Mouse (Mus musculus) layer of hippocampus, adult 2 months (tissue): ENCODE measurements around the gene Vmn1r89. TPM values are rescaled to one million over a fixed set of nuclear protein-coding genes. Genes with fewer than 3 reads are reported as not detected.

Source experiments
- DNase-seq, 2 experiments: peaks; one replicate each; pipeline ENCODE4 v3.0.0; 2022; ENCODE audit warnings: low spot score in 2 of 2
- H3K27ac ChIP-seq: fragments of 200-600 bp; 2 replicates; pipeline ENCODE4 v1.8.1; 2022
- H3K4me3 ChIP-seq: fragments of 200-600 bp; 2 replicates; pipeline ENCODE4 v1.8.1; 2022; ENCODE audit warnings: mild to moderate bottlenecking
- CTCF ChIP-seq: fragments of 200-600 bp; conservative IDR thresholded peaks from 2 replicates; pipeline ENCODE4 v1.8.1; 2022; ENCODE audit warnings: antibody characterized with exemption, mild to moderate bottlenecking, moderate library complexity
- long read RNA-seq, 2 experiments: library from polyadenylated mRNA; stranded (forward); transcript quantifications; one replicate each; pipeline ENCODE4 v2.0.0; 2021; ENCODE audit warnings: borderline mapping rate in 2 of 2
- total RNA-seq, 2 experiments: library from RNA; stranded (reverse); gene quantifications; 2 replicates each; pipeline ENCODE4 v1.2.3; 2021

Vmn1r89 gene
- not detected for total RNA-seq
- long read RNA-seq, experiment 1, result 0 reads
- long read RNA-seq, experiment 2, result 0 reads

DNA sequence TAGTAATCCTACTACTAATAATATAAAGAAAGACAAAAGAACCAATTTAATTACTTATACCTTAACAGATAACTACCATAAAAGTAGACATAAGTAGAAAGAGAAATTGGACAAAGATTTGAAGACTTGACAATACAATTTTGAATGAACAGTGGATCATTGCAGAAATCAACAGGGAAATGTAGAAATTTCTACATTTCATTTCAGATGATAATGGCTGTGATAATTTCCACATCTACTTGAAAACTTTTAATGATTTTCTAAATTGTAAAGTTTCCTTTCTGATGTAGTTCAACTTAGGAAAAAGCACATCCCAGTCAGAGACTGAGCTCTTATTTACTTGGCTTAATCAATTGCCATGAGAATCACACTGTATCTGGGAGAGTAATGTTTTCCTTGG, at the start of gene Vmn1r89:
Gene Vmn1r89 (plus strand): TSS at position 301 of the 400 bp plus-strand sequence.
- H3K27ac ChIP-seq, result no peak within 1 kb of the TSS
- H3K4me3 ChIP-seq, result no peak within 1 kb of the TSS
- no peak for DNase-seq
- TF ChIP-seq CTCF, result no peak

DNA sequence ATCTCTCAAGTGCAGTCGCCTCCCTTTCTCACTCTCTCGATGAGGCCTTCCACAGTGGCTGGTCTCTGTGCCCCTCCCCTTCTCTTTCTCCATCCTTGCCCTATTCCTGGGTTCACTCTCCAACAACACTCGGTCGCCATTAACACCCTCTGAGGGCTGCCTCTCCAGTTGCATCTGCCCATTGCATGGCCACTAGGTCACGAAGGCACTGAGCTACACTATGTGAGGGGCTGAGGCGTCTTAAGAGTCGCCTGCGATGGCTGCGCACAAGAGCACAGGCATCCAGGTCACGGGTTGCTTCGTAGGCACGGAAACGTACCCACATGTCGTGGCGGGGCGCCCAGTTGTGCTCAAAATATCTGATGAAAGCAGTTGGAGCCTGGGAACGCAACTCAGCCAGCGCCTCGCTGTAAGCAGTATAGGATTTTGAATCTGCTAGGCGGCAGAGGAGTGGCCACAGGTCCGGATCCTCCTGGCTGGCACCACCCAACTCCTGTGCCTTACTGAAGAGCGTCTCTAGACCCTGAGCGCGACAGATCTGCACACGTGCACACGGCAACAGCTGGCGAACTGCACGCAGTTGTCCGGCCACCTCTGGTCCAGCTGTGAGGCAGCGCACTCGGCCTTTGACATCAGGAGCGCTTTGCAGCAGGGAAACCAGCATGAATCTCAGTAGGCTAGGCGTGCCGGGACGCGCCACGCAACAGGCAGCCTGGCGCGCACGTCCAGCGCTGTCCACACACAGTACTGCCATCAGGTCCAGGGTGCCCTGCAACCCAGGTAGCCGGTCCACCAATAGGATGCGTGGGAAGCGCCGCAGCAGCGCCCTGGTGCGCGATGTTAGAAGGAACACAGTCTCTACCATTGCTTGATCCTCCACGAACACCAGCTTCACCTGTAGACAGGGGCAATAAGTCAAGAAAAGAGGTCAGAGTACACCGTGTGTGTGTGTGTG, 48.2 kb downstream of the Vmn1r89 start:
- no peak overlapping the region for H3K4me3 ChIP-seq
- DNase-seq, result no peak
- no peak overlapping the region for H3K27ac ChIP-seq
- no peak for TF ChIP-seq CTCF

GRCm38 (mm10) chr7:13263851-13264250, 51.0 kb downstream of the Vmn1r89 start:
- Histone ChIP-seq H3K27ac (no peak overlapping the region), H3K4me3 (no peak overlapping the region)
- TF ChIP-seq CTCF, result no peak
- DNase-seq, result no peak

DNA sequence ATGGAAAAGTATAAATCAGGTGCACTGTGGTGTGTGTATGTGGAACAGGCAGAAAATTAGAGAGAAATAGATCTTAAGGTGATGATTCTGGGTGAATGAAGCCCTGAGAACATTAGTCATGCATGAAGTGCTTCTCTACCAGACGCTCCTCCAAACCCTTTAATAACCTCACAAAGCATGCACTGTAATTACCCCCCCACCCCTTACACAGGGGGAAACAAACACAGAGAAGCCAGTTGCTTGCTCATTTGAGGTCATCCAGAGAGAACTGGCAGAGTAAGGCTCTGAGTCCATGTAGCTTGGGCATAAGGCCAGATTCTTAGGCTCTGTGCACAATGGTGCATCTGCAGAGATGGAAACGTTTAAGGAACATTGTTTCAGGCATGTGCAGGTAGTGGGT, 51.6 kb downstream of the Vmn1r89 start:
- no peak for TF ChIP-seq CTCF
- no peak for DNase-seq
- H3K27ac ChIP-seq, result no peak overlapping the region
- H3K4me3 ChIP-seq, result no peak overlapping the region

- Histone ChIP-seq H3K27ac (no peak overlapping the region), H3K4me3 (no peak overlapping the region)
- no peak for DNase-seq
- TF ChIP-seq CTCF, result no peak
These were observed 56.0 kb downstream of the Vmn1r89 start for GRCm38 (mm10) chr7:13268749-13269260.

- no peak for TF ChIP-seq CTCF
- Histone ChIP-seq H3K27ac (no peak overlapping the region), H3K4me3 (no peak overlapping the region)
- no peak for DNase-seq
These were observed 56.6 kb downstream of the Vmn1r89 start for GRCm38 (mm10) chr7:13269394-13269793.

Other genes with a start within 250 kb of the Vmn1r89 start
- gene Zfp324, start 247.2 kb upstream of the Vmn1r89 start, total RNA-seq, result 10 to 100 TPM; 11.0 to 11.4 TPM
- 10 to 100 TPM in 1 of 2 experiments, 1 to 10 TPM in 1; 8.7 to 11.5 TPM for gene Zfp446, start 235.2 kb upstream of the Vmn1r89 start, total RNA-seq
- under 1 TPM; 0.15 to 0.22 TPM for gene Slc27a5, start 214.8 kb upstream of the Vmn1r89 start, total RNA-seq
- 100 to 1,000 TPM; 238 to 253 TPM for gene Trim28, start 213.9 kb upstream of the Vmn1r89 start, total RNA-seq
- 10 to 100 TPM; 32.9 to 34.8 TPM for gene Zbtb45, start 203.0 kb upstream of the Vmn1r89 start, total RNA-seq
- gene Chmp2a, start 178.2 kb upstream of the Vmn1r89 start, total RNA-seq, result 100 to 1,000 TPM; 133 to 141 TPM
- gene Ube2m, start 174.7 kb upstream of the Vmn1r89 start, total RNA-seq, result 100 to 1,000 TPM; 190 to 199 TPM
- 10 to 100 TPM; 15.7 to 17.8 TPM for gene Mzf1, start 158.3 kb upstream of the Vmn1r89 start, total RNA-seq
- not detected for gene Vmn1r85, start 117.8 kb upstream of the Vmn1r89 start, total RNA-seq
- not detected for gene Vmn1r86, start 93.1 kb upstream of the Vmn1r89 start, total RNA-seq
- gene Vmn1r87, start 72.9 kb upstream of the Vmn1r89 start, total RNA-seq, result not detected
- under 1 TPM; 0.15 to 0.17 TPM for gene Vmn1r88, start 53.5 kb upstream of the Vmn1r89 start, total RNA-seq
- 1 to 10 TPM; 6.3 to 9.1 TPM for gene Lig1, start 64.3 kb downstream of the Vmn1r89 start, total RNA-seq
- 10 to 100 TPM; 16.4 to 16.7 TPM for gene Zswim9, start 65.7 kb downstream of the Vmn1r89 start, total RNA-seq
- gene Pla2g4c, start 111.6 kb downstream of the Vmn1r89 start, total RNA-seq, result under 1 TPM in 1 of 2 experiments, not detected in 1; 0.44 TPM
- gene Cabp5, start 185.1 kb downstream of the Vmn1r89 start, total RNA-seq, result under 1 TPM; 0.41 to 0.59 TPM
- not detected for gene Bsph1, start 237.8 kb downstream of the Vmn1r89 start, total RNA-seq